Mouse (Mus musculus): ENCODE results near the gene Retreg1. TPM values are rescaled to one million over a fixed set of nuclear protein-coding genes. Genes with fewer than 3 reads are reported as not detected.
A peak's percentile ranks its signal among the peaks of the same experiment; 100 is the strongest.

The Retreg1 gene
- polyA plus RNA-seq, 1 experiment from 2014 or later: 37.8 TPM

DNA sequence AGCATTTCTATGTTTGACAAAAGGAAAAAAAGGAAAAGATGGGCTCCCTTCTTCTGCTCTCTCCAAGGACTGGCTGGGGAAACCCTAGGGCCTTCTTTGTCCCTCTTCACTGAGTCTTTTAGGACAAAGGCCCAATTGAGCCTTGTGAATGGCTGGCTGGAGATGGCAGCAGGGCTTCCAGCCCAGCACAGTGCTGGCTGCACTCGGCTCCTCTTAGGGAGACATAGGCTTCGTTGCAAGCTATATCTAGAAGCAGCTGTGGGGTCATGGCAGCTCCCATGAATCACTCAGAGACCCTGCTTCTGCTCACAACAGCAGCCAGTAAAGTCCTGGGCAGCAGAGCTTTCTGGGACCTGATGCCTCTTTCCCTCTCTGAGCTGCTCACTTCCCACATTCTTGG is 50.3 kb downstream of the Retreg1 start:
- no peaks in the 10 kb centered on the region for H3K9me3 ChIP-seq (ENCODE audit: control insufficient read depth)
- H3K4me1 ChIP-seq (replicated peaks; ENCODE audit: control insufficient read depth, insufficient read depth, low read length): no peaks in the 10 kb centered on the region
- H3K27ac ChIP-seq (ENCODE audit: low read depth, low read length): no peak overlapping the region
- no peak overlapping the region for H3K4me3 ChIP-seq (ENCODE audit: low read depth, low read length)
- no peak overlapping the region for H3K4me2 ChIP-seq (replicated peaks; ENCODE audit: low read depth)
- TF ChIP-seq CTCF (IDR thresholded peaks at IDR 0.05; ENCODE audit: low read depth): no peak
- no peaks in the 10 kb centered on the region for H3K27me3 ChIP-seq (replicated peaks; ENCODE audit: control insufficient read depth, insufficient read depth, low read length)
- H3K36me3 ChIP-seq (ENCODE audit: control insufficient read depth, insufficient read depth): no peaks in the 10 kb centered on the region
- H3K9ac ChIP-seq (ENCODE audit: low read depth, low read length): no peak overlapping the region
- no peak for ATAC-seq
- 65% methylated on average over 2 of the region's 2 CpGs for WGBS

DNA sequence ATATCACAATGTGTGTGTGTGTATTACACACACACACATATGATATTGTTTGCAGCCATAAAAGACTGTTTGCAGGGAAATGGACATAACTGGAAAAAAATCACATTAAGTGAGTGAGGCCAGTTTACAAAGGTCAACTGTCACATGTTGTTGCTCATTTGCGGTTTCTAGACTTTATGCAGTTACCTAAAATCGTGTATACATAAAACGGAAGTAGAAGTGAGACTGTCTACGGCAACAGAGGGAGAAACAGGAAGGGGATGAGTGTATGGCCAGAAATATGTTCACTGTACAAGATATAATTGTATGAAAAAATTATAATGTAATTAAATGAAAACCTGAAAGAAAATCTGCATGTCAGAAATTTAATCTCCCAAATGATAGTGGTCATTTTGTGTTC is 53.8 kb downstream of the Retreg1 start:
- TF ChIP-seq CTCF (IDR thresholded peaks at IDR 0.05; ENCODE audit: low read depth): no peak
- Histone ChIP-seq H3K4me1 (replicated peaks; ENCODE audit: control insufficient read depth, insufficient read depth, low read length) (no peaks in the 10 kb centered on the region), H3K27me3 (replicated peaks; ENCODE audit: control insufficient read depth, insufficient read depth, low read length) (no peaks in the 10 kb centered on the region), H3K9me3 (ENCODE audit: control insufficient read depth) (no peaks in the 10 kb centered on the region), H3K27ac (ENCODE audit: low read depth, low read length) (no peak overlapping the region), H3K4me3 (ENCODE audit: low read depth, low read length) (no peak overlapping the region), H3K36me3 (ENCODE audit: control insufficient read depth, insufficient read depth) (no peaks in the 10 kb centered on the region), H3K9ac (ENCODE audit: low read depth, low read length) (no peak overlapping the region), H3K4me2 (replicated peaks; ENCODE audit: low read depth) (no peak overlapping the region)
- WGBS: 75% methylated on average over 4 of the region's 4 CpGs
- no peak for ATAC-seq

DNA sequence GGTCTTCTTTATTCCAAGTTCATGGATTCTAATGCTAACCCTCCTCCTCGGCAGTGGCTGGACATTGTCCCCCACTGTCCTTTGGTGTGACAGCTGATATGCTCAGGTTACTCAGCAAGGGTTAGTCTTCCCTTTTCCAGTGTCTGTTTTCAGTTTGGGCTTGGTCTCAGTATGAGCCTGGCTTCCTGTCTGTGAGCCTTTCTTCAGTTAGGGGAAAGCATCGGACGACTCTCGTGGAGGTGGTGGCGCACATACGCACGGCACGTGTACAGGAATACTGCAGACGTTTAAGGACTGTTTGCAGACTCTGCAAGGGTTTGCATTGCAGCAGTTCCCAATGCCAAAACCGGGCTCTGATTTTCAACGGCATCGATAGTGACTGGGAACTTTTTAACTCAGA is 54.6 kb downstream of the Retreg1 start:
- H3K9me3 ChIP-seq (ENCODE audit: control insufficient read depth): no peaks in the 10 kb centered on the region
- no peaks in the 10 kb centered on the region for H3K27me3 ChIP-seq (replicated peaks; ENCODE audit: control insufficient read depth, insufficient read depth, low read length)
- no peak for TF ChIP-seq CTCF (IDR thresholded peaks at IDR 0.05; ENCODE audit: low read depth)
- H3K36me3 ChIP-seq (ENCODE audit: control insufficient read depth, insufficient read depth): no peaks in the 10 kb centered on the region
- no peak overlapping the region for H3K4me3 ChIP-seq (ENCODE audit: low read depth, low read length)
- H3K4me1 ChIP-seq (replicated peaks; ENCODE audit: control insufficient read depth, insufficient read depth, low read length): no peaks in the 10 kb centered on the region
- ATAC-seq: no peak
- 76% methylated on average over 12 of the region's 12 CpGs for WGBS
- H3K9ac ChIP-seq (ENCODE audit: low read depth, low read length): no peak overlapping the region
- no peak overlapping the region for H3K4me2 ChIP-seq (replicated peaks; ENCODE audit: low read depth)
- no peak overlapping the region for H3K27ac ChIP-seq (ENCODE audit: low read depth, low read length)

DNA sequence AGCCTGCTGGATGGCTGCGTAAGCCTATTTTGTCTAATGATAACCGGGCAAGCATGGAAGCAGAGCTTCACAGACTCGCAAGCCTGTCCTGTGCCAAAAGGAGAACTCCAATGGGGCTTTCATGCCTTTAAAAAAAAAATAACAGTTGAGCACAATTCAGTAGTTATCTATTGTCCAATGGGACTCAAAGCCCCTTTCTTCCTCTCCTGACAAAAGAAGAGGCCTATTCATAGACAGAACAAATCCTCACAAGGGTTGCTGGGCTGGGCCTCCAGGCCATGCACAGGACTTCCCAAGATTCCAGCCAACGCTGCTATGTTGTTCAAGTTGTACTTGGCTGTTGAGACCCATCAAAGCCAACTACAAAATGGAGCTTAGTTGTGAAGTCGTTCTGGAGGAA is 56.0 kb downstream of the Retreg1 start:
- H3K9ac ChIP-seq (ENCODE audit: low read depth, low read length): no peak overlapping the region
- H3K9me3 ChIP-seq (ENCODE audit: control insufficient read depth): no peaks in the 10 kb centered on the region
- H3K27me3 ChIP-seq (replicated peaks; ENCODE audit: control insufficient read depth, insufficient read depth, low read length): no peaks in the 10 kb centered on the region
- TF ChIP-seq CTCF (IDR thresholded peaks at IDR 0.05; ENCODE audit: low read depth): no peak
- no peaks in the 10 kb centered on the region for H3K4me1 ChIP-seq (replicated peaks; ENCODE audit: control insufficient read depth, insufficient read depth, low read length)
- no peak for ATAC-seq
- H3K27ac ChIP-seq (ENCODE audit: low read depth, low read length): no peak overlapping the region
- H3K4me3 ChIP-seq (ENCODE audit: low read depth, low read length): no peak overlapping the region
- H3K36me3 ChIP-seq (ENCODE audit: control insufficient read depth, insufficient read depth): no peaks in the 10 kb centered on the region
- WGBS: 83% methylated on average over 5 of the region's 5 CpGs
- no peak overlapping the region for H3K4me2 ChIP-seq (replicated peaks; ENCODE audit: low read depth)

DNA sequence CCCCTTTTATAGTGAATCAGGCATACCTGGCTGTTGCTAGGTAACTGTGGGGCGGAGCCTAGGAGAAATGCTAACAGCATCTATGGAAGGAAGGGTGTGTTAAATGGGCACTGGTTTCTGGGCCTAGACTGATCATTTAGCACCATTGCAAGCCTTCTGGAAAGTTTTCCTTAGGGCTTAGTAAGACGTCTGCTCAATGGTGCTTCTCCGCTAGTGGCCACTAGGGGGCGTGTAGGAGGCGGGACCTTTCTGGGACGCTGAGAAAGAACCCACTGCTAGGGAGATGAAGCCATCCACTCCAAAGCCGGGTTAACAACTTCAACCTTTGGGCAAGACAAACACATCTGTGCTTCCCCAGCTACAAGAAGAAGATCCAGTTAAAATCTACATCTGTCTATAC is 57.6 kb downstream of the Retreg1 start:
- H3K36me3 ChIP-seq (ENCODE audit: control insufficient read depth, insufficient read depth): no peaks in the 10 kb centered on the region
- 6% methylated on average over 7 of the region's 7 CpGs for WGBS
- 0 out of 2 replicates have a peak, but pooled peaks have one; percentile 60 for ATAC-seq
- no peak overlapping the region for H3K4me3 ChIP-seq (ENCODE audit: low read depth, low read length)
- no peaks in the 10 kb centered on the region for H3K9me3 ChIP-seq (ENCODE audit: control insufficient read depth)
- no peaks in the 10 kb centered on the region for H3K27me3 ChIP-seq (replicated peaks; ENCODE audit: control insufficient read depth, insufficient read depth, low read length)
- no peaks in the 10 kb centered on the region for H3K4me1 ChIP-seq (replicated peaks; ENCODE audit: control insufficient read depth, insufficient read depth, low read length)
- H3K4me2 ChIP-seq (replicated peaks; ENCODE audit: low read depth): no peak overlapping the region
- H3K27ac ChIP-seq (ENCODE audit: low read depth, low read length): no peak overlapping the region
- no peak overlapping the region for H3K9ac ChIP-seq (ENCODE audit: low read depth, low read length)
- peak; percentile 91 for TF ChIP-seq CTCF (IDR thresholded peaks at IDR 0.05; ENCODE audit: low read depth)

DNA sequence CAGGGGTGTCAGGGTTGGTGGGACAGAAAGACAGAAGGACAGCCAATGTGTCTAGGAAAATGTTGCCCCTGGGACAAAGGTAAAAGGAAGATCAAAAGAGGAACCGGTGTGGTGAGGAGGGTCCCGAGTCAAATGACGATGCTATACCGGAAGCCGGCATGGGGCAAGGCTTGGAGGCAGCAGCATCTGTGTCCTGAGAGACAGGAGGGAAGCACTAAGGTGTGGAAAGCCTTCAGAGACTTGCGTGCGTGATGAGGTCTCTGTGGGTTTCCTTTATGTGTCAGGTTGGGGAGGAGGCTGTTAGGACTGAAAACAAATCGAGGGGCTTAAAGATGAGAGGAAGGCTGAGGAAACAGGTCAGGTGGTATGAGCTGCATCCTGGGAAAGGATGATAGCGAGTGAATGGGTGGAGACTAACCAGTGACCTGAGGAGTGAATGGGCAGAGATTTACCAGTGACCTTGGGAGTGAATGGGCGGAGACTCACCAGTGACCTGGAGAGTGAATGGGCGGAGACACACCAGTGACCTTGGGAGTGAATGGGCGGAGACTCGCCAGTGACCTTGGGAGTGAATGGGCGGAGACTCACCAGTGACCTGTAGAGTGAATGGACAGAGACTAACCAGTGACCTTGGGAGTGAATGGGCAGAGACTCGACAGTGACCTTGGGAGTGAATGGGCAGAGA is 60.1 kb downstream of the Retreg1 start:
- H3K4me1 ChIP-seq (replicated peaks; ENCODE audit: control insufficient read depth, insufficient read depth, low read length): no peaks in the 10 kb centered on the region
- no peaks in the 10 kb centered on the region for H3K9me3 ChIP-seq (ENCODE audit: control insufficient read depth)
- H3K27ac ChIP-seq (ENCODE audit: low read depth, low read length): no peak overlapping the region
- no peaks in the 10 kb centered on the region for H3K36me3 ChIP-seq (ENCODE audit: control insufficient read depth, insufficient read depth)
- H3K4me2 ChIP-seq (replicated peaks; ENCODE audit: low read depth): no peak overlapping the region
- no peak overlapping the region for H3K9ac ChIP-seq (ENCODE audit: low read depth, low read length)
- H3K4me3 ChIP-seq (ENCODE audit: low read depth, low read length): no peak overlapping the region
- 89% methylated on average over 15 of the region's 15 CpGs for WGBS
- H3K27me3 ChIP-seq (replicated peaks; ENCODE audit: control insufficient read depth, insufficient read depth, low read length): no peaks in the 10 kb centered on the region
- no peak for ATAC-seq
- no peak for TF ChIP-seq CTCF (IDR thresholded peaks at IDR 0.05; ENCODE audit: low read depth)
